Mouse (Mus musculus): ENCODE measurements around the gene Ndufs7. TPM values are rescaled to one million over a fixed set of nuclear protein-coding genes. Genes with fewer than 3 reads are reported as not detected.
A peak's percentile ranks its signal among the peaks of the same experiment; 100 is the strongest.

The Ndufs7 gene
- total and polyA plus RNA-seq, 3 experiments = 377 to 458 TPM; not detected in 1

GRCm38 (mm10) chr10:80262169-80262568 lies 13.2 kb downstream of the Ndufs7 start:
- Histone ChIP-seq H3K9me3 (replicated peaks; ENCODE audit: insufficient read depth, low read length) (no peaks in the 10 kb centered on the region), H3K4me1 (ENCODE audit: control insufficient read depth in 1 of 2, insufficient read depth in 2 of 2, low read length in 2 of 2) (peaks cover 4 to 26% of the 10 kb centered on the region in 2 experiments; a peak in 3 of 4 replicates), H3K4me3 (ENCODE audit: control insufficient read depth in 1 of 2, insufficient read depth in 1 of 2, low read depth in 2 of 2, low read length in 2 of 2) (peak overlapping the region; percentile 62 to 79), H3K36me3 (ENCODE audit: control insufficient read depth in 1 of 2, insufficient read depth in 2 of 2, low read length in 2 of 2) (peaks cover 0 to 17% of the 10 kb centered on the region in 2 experiments; a peak in 2 of 4 replicates), H3K27ac (ENCODE audit: control insufficient read depth, low read depth, low read length) (peak overlapping the region; percentile 89), H3K27me3 (ENCODE audit: control insufficient read depth in 1 of 2, insufficient read depth in 2 of 2, low read length in 2 of 2) (no peaks in the 10 kb centered on the region), H3K79me2 (ENCODE audit: control insufficient read depth, insufficient read depth, low read length, poor library complexity) (peaks cover 22% of the 10 kb centered on the region), H3K9ac (ENCODE audit: control insufficient read depth, low read depth, low read length, poor library complexity, severe bottlenecking) (peak overlapping the region; percentile 78)
- DNase-seq (ENCODE audit: low read depth, low spot score) = peak; percentile 55
- TF ChIP-seq POLR2AphosphoS2 (IDR thresholded peaks at IDR 0.05; ENCODE audit: low read length) (no peak; the same call in 1 of the 2 replicates), HCFC1 (IDR thresholded peaks at IDR 0.05; ENCODE audit: low read depth, low read length) (no peak; the same call in 1 of the 2 replicates), RCOR1 (IDR thresholded peaks at IDR 0.05; ENCODE audit: low read depth, low read length) (no peak), TBP (IDR thresholded peaks at IDR 0.05; ENCODE audit: low read depth, low read length) (no peak), MXI1 (IDR thresholded peaks at IDR 0.05; ENCODE audit: low read depth, low read length) (no peak), MAZ (IDR thresholded peaks at IDR 0.05; ENCODE audit: low read depth, low read length) (no peak), USF2 (IDR thresholded peaks at IDR 0.05; ENCODE audit: borderline replicate concordance in 1 of 2, insufficient read depth in 1 of 2, low read depth in 1 of 2, low read length in 2 of 2) (no peak), ZMIZ1 (IDR thresholded peaks at IDR 0.05; ENCODE audit: low read depth, low read length) (no peak), ZKSCAN1 (IDR thresholded peaks at IDR 0.05; ENCODE audit: low read depth, low read length) (no peak), NELFE (IDR thresholded peaks at IDR 0.05; ENCODE audit: low read depth, low read length) (no peak), TAL1 (IDR thresholded peaks at IDR 0.05; ENCODE audit: low read length) (no peak), NRF1 (IDR thresholded peaks at IDR 0.05; ENCODE audit: insufficient read depth, low read depth, low read length, poor library complexity, severe bottlenecking) (no peak)

GRCm38 (mm10) chr10:80262776-80263365 lies 13.9 kb downstream of the Ndufs7 start:
- TF ChIP-seq BHLHE40 (IDR thresholded peaks at IDR 0.05; ENCODE audit: borderline replicate concordance, low read depth, low read length) (no peak), SIN3A (IDR thresholded peaks at IDR 0.05; ENCODE audit: low read length) (no peak), MAX (IDR thresholded peaks at IDR 0.05; ENCODE audit: low read length) (no peak), UBTF (IDR thresholded peaks at IDR 0.05; ENCODE audit: borderline replicate concordance, insufficient read depth, low read depth, low read length) (no peak), SMC3 (IDR thresholded peaks at IDR 0.05; ENCODE audit: low read depth, low read length) (no peak), MAZ (IDR thresholded peaks at IDR 0.05; ENCODE audit: low read depth, low read length) (no peak), GABPA (IDR thresholded peaks at IDR 0.05; ENCODE audit: low read depth, low read length) (no peak), NRF1 (IDR thresholded peaks at IDR 0.05; ENCODE audit: insufficient read depth, low read depth, low read length, poor library complexity, severe bottlenecking) (no peak), ETS1 (IDR thresholded peaks at IDR 0.05; ENCODE audit: low read depth, low read length) (no peak)
- Histone ChIP-seq H3K36me3 (ENCODE audit: control insufficient read depth in 1 of 2, insufficient read depth in 2 of 2, low read length in 2 of 2) (peaks cover 3 to 22% of the 10 kb centered on the region in 2 experiments), H3K9me3 (replicated peaks; ENCODE audit: insufficient read depth, low read length) (no peaks in the 10 kb centered on the region), H3K79me2 (ENCODE audit: control insufficient read depth, insufficient read depth, low read length, poor library complexity) (peaks cover 29% of the 10 kb centered on the region), H3K27me3 (ENCODE audit: control insufficient read depth in 1 of 2, insufficient read depth in 2 of 2, low read length in 2 of 2) (no peaks in the 10 kb centered on the region), H3K9ac (ENCODE audit: control insufficient read depth, low read depth, low read length, poor library complexity, severe bottlenecking) (no peak overlapping the region; the same call in 1 of the 2 replicates), H3K4me1 (ENCODE audit: control insufficient read depth in 1 of 2, insufficient read depth in 2 of 2, low read length in 2 of 2) (peaks cover 6 to 32% of the 10 kb centered on the region in 2 experiments; a peak in 3 of 4 replicates), H3K27ac (ENCODE audit: control insufficient read depth, low read depth, low read length) (no peak overlapping the region), H3K4me3 (ENCODE audit: control insufficient read depth in 1 of 2, insufficient read depth in 1 of 2, low read depth in 2 of 2, low read length in 2 of 2) (no peak overlapping the region)
- no peak for DNase-seq (ENCODE audit: low read depth, low spot score)

Data from MEL (cell line).